Mouse (Mus musculus) neural tube, embryonic 15.5 days (tissue): ENCODE data around the gene Prn. TPM values are rescaled to one million over a fixed set of nuclear protein-coding genes. Genes with fewer than 3 reads are reported as not detected.
A peak's percentile ranks its signal among the peaks of the same experiment; 100 is the strongest.

Experiments
- ATAC-seq: fragments of 200-750 bp; cut with Nextera tagmentation; 2 replicates; pipeline ENCODE4 v1.8.0; 2017; ENCODE audit warnings: mild to moderate bottlenecking, moderate TSS enrichment, moderate library complexity; ENCODE audit not compliant: low FRiP score
- H3K27ac ChIP-seq: fragments of 300-500 bp; sonication (generic); replicated peaks from 2 replicates; pipeline ENCODE4 v1.5.1; 2015; ENCODE audit warnings: mild to moderate bottlenecking, inconsistent platforms
- H3K27me3 ChIP-seq: fragments of 300-500 bp; sonication (generic); replicated peaks from 2 replicates; pipeline ENCODE4 v1.6.1; 2015; ENCODE audit warnings: inconsistent platforms
- H3K36me3 ChIP-seq: fragments of 300-500 bp; sonication (generic); 2 replicates; pipeline ENCODE4 v1.6.1; 2015; ENCODE audit warnings: inconsistent platforms
- H3K4me1 ChIP-seq: fragments of 300-500 bp; sonication (generic); 2 replicates; pipeline ENCODE4 v1.6.1; 2015; ENCODE audit warnings: inconsistent platforms
- H3K4me2 ChIP-seq: fragments of 300-500 bp; sonication (generic); 2 replicates; pipeline ENCODE4 v1.6.1; 2015; ENCODE audit warnings: inconsistent platforms, mild to moderate bottlenecking, moderate library complexity
- H3K4me3 ChIP-seq: fragments of 300-500 bp; sonication (generic); replicated peaks from 2 replicates; pipeline ENCODE4 v1.5.1; 2015; ENCODE audit warnings: mild to moderate bottlenecking, inconsistent platforms
- H3K9ac ChIP-seq: fragments of 300-500 bp; sonication (generic); replicated peaks from 2 replicates; pipeline ENCODE4 v1.6.1; 2015; ENCODE audit warnings: mild to moderate bottlenecking, inconsistent platforms
- H3K9me3 ChIP-seq: fragments of 300-500 bp; sonication (generic); replicated peaks from 2 replicates; pipeline ENCODE4 v1.6.1; 2016; ENCODE audit warnings: inconsistent platforms
- WGBS: fragments of 180-500 bp; shearing (Covaris S2); methylation state at CpG from one replicate; pipeline ENCODE4 v1.1.7; 2015; ENCODE audit warnings: mixed read lengths; 5-methylcytosine and 5-hydroxymethylcytosine counted together
- polyA plus RNA-seq: library from polyadenylated mRNA; unstranded; fragments of >200 nt; fragmentation: Nextera tagmentation; extraction: Ambion mirVana; gene quantifications from 2 replicates; pipeline ENCODE4 v1.2.1, GENCODE M21; 2015

The Prn gene
- polyA plus RNA-seq, 1 experiment from 2014 or later: not detected

GRCm38 (mm10) chr2:131908351-131908861 is 1.4 kb upstream of the Prn start:
- no peak overlapping the region for H3K27ac ChIP-seq
- 80% methylated on average over 7 of the region's 7 CpGs for WGBS

GRCm38 (mm10) chr2:131908906-131909305 is 851 bp upstream of the Prn start:
- WGBS: 71% methylated on average over 1 of the region's 1 CpGs
- Histone ChIP-seq H3K9ac (no peak overlapping the region), H3K4me3 (no peak overlapping the region; the same call in 1 of the 2 replicates), H3K36me3 (0 out of 2 replicates have a peak, but pooled peaks cover 3% of the 10 kb centered on the region), H3K27ac (0 out of 2 replicates have a peak overlapping the region, but pooled peaks have one; percentile 95), H3K9me3 (no peaks in the 10 kb centered on the region), H3K4me2 (peak overlapping the region; percentile 60), H3K4me1 (peaks cover 38% of the 10 kb centered on the region), H3K27me3 (no peaks in the 10 kb centered on the region)
- no peak for ATAC-seq

More at GRCm38 (mm10) chr2:131908351-131908861, 1.4 kb upstream of the Prn start:
- H3K4me2 ChIP-seq: no peak overlapping the region
- no peak overlapping the region for H3K9ac ChIP-seq
- no peak overlapping the region for H3K4me3 ChIP-seq
- no peak for ATAC-seq
- no peaks in the 10 kb centered on the region for H3K9me3 ChIP-seq
- peaks cover 33% of the 10 kb centered on the region for H3K4me1 ChIP-seq
- no peaks in the 10 kb centered on the region for H3K27me3 ChIP-seq
- 0 out of 2 replicates have a peak, but pooled peaks cover 3% of the 10 kb centered on the region for H3K36me3 ChIP-seq

DNA sequence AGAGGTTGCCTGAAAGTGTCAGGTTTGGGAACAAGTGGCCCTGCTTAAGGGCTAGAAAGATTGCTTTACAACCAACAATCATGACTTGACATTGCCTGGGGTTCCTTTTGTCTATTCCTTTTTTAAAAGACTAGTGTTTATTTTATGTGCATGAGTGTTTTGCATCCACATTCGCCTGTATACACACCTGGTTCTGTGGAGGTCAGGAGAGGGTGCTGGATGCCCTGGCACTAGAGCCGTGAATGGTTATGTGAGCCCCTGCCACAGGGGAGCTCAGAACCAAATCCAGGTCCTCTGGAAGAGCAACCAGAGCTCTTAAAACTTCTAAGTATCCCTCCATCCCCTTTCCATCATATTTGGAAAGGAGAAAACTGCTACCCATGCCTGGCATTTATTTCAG is 1.1 kb downstream of the Prn start:
- Histone ChIP-seq H3K36me3 (peaks cover 4% of the 10 kb centered on the region; the same call in 1 of the 2 replicates), H3K4me1 (peaks cover 39% of the 10 kb centered on the region), H3K9ac (peak overlapping the region; percentile 75), H3K9me3 (no peaks in the 10 kb centered on the region), H3K27ac (peak overlapping the region; percentile 95), H3K4me2 (peak overlapping the region; percentile 60), H3K4me3 (peak overlapping the region; percentile 64), H3K27me3 (no peaks in the 10 kb centered on the region)
- no peak for ATAC-seq
- 25% methylated on average over 2 of the region's 2 CpGs for WGBS

- H3K4me2 ChIP-seq: peak overlapping the region; percentile 60
- peaks cover 9% of the 10 kb centered on the region for H3K36me3 ChIP-seq
- H3K4me3 ChIP-seq: peak overlapping the region; percentile 64
- H3K9me3 ChIP-seq: no peaks in the 10 kb centered on the region
- peak overlapping the region; percentile 75 for H3K9ac ChIP-seq
- H3K27ac ChIP-seq: peak overlapping the region; percentile 95
- no peak for ATAC-seq
- WGBS: 12% methylated on average over 4 of the region's 4 CpGs
- no peaks in the 10 kb centered on the region for H3K27me3 ChIP-seq
- H3K4me1 ChIP-seq: peaks cover 39% of the 10 kb centered on the region
Measured at GRCm38 (mm10) chr2:131911341-131911740, 1.6 kb downstream of the Prn start.

DNA sequence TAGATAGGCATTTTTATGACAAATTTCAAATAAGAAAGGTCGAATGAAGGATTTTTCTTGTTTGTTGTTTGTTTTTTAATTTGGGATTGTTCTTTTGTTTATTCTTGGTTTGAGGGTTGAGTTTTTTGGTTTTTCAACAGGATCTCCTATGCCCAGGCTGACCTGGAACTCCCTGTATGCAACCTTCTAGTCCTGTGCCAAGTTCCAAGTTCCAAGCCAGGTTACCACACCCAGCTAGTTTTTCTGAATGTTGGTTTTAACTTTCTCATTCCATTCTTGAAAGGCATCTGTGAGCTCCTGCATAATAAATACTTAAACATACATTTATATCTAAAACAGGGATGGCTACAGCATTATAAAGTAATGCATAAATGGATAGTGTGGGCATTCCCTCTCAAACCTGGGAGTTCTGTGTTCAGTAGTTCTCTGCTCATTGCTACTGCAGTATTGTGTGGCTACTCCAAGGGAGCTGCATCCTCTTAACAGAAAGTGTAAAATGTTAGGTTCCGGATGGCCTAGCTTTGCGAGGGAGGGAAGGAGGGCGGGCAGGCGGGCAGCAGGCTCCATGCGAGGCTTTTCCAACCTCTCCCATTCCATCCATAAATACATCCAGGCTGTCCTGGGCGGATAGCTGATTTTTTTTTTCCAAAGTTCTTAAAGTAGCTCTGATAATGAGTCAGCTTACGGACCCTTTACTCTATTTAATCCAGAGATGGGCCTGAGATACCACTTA is 2.9 kb downstream of the Prn start:
- no peak overlapping the region for H3K9ac ChIP-seq
- 78% methylated on average over 8 of the region's 8 CpGs for WGBS

DNA sequence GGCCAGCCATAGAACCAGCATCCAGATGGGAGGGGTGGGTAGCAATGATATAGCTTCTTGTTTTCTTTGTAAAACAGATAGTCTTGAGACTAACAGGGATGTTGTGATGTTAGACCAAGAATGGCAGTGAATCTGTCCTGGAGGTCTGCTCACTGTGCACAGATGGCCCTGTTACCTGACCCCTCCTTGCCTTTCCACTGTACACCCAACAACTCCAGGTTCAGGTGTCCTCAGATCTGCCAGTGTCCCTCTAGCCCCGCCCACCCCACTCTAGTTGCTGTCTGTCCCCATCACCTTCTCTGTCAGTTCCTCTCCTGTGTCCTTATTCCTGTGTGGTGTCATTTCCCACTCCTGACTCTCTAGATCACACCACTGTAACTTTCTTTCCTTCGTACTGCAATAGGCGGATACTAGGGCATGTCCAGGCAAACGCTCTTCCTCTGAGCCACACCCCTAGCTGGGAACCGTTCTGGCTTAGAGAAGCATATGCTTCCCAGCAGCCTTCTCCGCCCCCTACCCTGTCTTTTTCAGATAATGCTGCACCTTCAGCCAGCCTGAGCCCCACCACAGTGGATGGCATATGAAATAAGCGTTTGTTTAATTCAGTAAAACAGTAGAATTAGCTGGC is 22.6 kb downstream of the Prn start:
- no peak for ATAC-seq
- Histone ChIP-seq H3K9ac (no peak overlapping the region), H3K27me3 (no peaks in the 10 kb centered on the region), H3K27ac (no peak overlapping the region), H3K4me3 (no peak overlapping the region), H3K4me1 (peaks cover 9% of the 10 kb centered on the region; the same call in 1 of the 2 replicates), H3K36me3 (peaks cover 16% of the 10 kb centered on the region), H3K9me3 (no peaks in the 10 kb centered on the region), H3K4me2 (no peak overlapping the region)
- WGBS: 75% methylated on average over 7 of the region's 7 CpGs

More for the DNA sequence above, 2.9 kb downstream of the Prn start:
- no peak overlapping the region for H3K4me3 ChIP-seq
- no peaks in the 10 kb centered on the region for H3K27me3 ChIP-seq
- H3K9me3 ChIP-seq: no peaks in the 10 kb centered on the region
- H3K4me2 ChIP-seq: peak overlapping the region; percentile 60
- H3K27ac ChIP-seq: no peak overlapping the region
- ATAC-seq: no peak
- H3K4me1 ChIP-seq: peaks cover 39% of the 10 kb centered on the region
- H3K36me3 ChIP-seq: peaks cover 19% of the 10 kb centered on the region

DNA sequence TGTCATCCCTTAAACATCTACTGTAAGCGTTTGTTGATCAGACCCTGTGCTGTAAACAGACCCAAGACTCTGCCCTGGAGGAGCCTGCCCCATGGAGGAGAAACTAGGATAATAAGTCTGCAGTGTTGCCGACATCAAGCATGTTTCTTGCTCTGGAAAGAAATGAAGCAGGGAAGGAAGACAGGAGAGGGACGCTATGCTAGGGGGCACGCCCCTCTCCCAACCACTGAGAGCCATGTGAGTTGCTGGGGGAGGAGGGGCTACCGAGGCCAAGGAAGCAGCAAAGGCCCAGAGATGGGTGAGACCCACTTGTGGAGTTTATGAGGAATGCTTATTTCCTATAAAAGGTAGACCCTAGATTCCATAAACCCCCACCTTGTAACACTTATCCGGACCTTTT is 23.3 kb downstream of the Prn start:
- Histone ChIP-seq H3K4me3 (no peak overlapping the region), H3K4me1 (peaks cover 9% of the 10 kb centered on the region; the same call in 1 of the 2 replicates), H3K9ac (no peak overlapping the region), H3K27ac (peak overlapping the region; percentile 20; the same call in 1 of the 2 replicates), H3K27me3 (no peaks in the 10 kb centered on the region), H3K36me3 (peaks cover 21% of the 10 kb centered on the region), H3K4me2 (no peak overlapping the region), H3K9me3 (no peaks in the 10 kb centered on the region)
- no peak for ATAC-seq
- 53% methylated on average over 6 of the region's 6 CpGs for WGBS

- Histone ChIP-seq H3K27ac (peak overlapping the region; percentile 20; the same call in 1 of the 2 replicates), H3K27me3 (no peaks in the 10 kb centered on the region), H3K36me3 (peaks cover 21% of the 10 kb centered on the region), H3K4me3 (no peak overlapping the region), H3K4me2 (no peak overlapping the region), H3K9me3 (no peaks in the 10 kb centered on the region), H3K9ac (no peak overlapping the region; the same call in 1 of the 2 replicates), H3K4me1 (peaks cover 9% of the 10 kb centered on the region; the same call in 1 of the 2 replicates)
- ATAC-seq: no peak
- 70% methylated on average over 3 of the region's 3 CpGs for WGBS
Measured at GRCm38 (mm10) chr2:131933598-131933997, 23.8 kb downstream of the Prn start.

DNA sequence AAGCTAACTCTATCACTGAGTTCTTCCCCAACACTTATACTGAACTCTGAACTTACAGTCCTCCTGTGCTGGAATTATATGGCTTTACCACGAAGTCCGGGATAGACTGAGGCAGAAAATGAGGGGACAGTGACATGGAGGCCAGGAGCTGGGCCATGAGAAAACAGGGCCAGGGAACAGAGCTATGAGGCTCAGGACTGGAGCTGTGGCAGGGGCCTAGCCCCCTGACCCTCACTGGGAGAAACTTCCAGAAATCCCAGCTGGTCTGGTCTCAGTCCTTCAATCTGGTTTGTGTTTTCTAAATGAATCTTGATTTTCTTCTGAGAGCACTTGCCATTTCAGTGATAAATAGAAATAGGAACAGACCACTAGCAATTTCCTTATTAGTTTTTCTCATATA is 24.5 kb downstream of the Prn start:
- Histone ChIP-seq H3K27me3 (no peaks in the 10 kb centered on the region), H3K4me2 (no peak overlapping the region), H3K27ac (no peak overlapping the region), H3K4me3 (no peak overlapping the region), H3K36me3 (peaks cover 21% of the 10 kb centered on the region), H3K9ac (no peak overlapping the region), H3K9me3 (no peaks in the 10 kb centered on the region), H3K4me1 (peaks cover 9% of the 10 kb centered on the region; the same call in 1 of the 2 replicates)
- ATAC-seq: no peak
- WGBS: 96% methylated on average over 2 of the region's 2 CpGs

DNA sequence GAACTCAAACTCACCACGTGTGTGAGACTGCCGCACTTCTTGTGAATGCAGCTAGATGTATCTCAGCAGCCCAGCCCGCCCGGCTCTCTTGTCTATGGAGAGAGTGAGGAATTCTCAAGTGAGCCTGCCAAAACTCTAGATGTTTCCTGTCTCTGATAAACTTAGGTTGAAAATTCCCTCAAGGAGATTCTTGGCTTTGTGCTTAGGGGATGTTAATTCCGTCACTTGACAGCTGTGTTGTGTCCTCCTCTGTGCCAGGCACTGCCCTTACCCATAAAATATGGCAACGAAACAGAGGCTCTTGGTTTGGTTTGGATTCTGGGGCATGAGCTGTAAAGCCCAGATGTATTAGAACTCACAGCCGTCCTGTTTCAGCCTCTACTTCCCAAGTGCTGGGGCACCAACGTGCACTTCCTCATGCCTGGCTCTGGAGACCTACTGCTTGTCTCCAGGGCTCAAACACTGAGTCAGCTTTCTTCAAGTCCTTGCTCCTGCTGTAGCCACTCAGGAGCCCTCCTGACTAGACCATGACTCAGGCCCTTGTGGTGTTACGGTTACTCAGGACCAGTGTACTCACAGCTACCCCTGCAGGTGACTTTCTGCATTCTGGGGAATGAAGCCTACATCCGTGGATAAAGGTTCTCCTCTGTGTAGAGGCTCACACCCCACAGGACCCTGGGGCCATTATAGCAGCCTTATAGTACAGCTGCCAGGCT is 25.8 kb downstream of the Prn start:
- no peak overlapping the region for H3K9ac ChIP-seq
- no peak overlapping the region for H3K4me3 ChIP-seq
- no peak overlapping the region for H3K4me2 ChIP-seq
- H3K4me1 ChIP-seq: peaks cover 9% of the 10 kb centered on the region; the same call in 1 of the 2 replicates
- H3K27me3 ChIP-seq: no peaks in the 10 kb centered on the region
- no peak overlapping the region for H3K27ac ChIP-seq
- 81% methylated on average over 10 of the region's 10 CpGs for WGBS
- ATAC-seq: no peak
- no peaks in the 10 kb centered on the region for H3K9me3 ChIP-seq
- peaks cover 21% of the 10 kb centered on the region for H3K36me3 ChIP-seq

GRCm38 (mm10) chr2:131936410-131936809 is 26.7 kb downstream of the Prn start:
- H3K4me2 ChIP-seq: no peak overlapping the region
- H3K9me3 ChIP-seq: no peaks in the 10 kb centered on the region
- no peak overlapping the region for H3K4me3 ChIP-seq
- ATAC-seq: no peak
- H3K36me3 ChIP-seq: peaks cover 21% of the 10 kb centered on the region
- WGBS: 98% methylated on average over 10 of the region's 10 CpGs
- no peak overlapping the region for H3K27ac ChIP-seq
- peaks cover 9% of the 10 kb centered on the region; the same call in 1 of the 2 replicates for H3K4me1 ChIP-seq
- H3K27me3 ChIP-seq: no peaks in the 10 kb centered on the region
- H3K9ac ChIP-seq: no peak overlapping the region
